Mouse (Mus musculus): ENCODE measurements around the gene Aqp8. TPM values are rescaled to one million over a fixed set of nuclear protein-coding genes. Genes with fewer than 3 reads are reported as not detected.

Aqp8 gene
- total RNA-seq, 2 experiments from 2014 or later: 3.9 to 9.3 TPM

GRCm38 (mm10) chr7:123487703-123488102, 25.6 kb downstream of the Aqp8 start:
- DNase-seq: no peak

DNA sequence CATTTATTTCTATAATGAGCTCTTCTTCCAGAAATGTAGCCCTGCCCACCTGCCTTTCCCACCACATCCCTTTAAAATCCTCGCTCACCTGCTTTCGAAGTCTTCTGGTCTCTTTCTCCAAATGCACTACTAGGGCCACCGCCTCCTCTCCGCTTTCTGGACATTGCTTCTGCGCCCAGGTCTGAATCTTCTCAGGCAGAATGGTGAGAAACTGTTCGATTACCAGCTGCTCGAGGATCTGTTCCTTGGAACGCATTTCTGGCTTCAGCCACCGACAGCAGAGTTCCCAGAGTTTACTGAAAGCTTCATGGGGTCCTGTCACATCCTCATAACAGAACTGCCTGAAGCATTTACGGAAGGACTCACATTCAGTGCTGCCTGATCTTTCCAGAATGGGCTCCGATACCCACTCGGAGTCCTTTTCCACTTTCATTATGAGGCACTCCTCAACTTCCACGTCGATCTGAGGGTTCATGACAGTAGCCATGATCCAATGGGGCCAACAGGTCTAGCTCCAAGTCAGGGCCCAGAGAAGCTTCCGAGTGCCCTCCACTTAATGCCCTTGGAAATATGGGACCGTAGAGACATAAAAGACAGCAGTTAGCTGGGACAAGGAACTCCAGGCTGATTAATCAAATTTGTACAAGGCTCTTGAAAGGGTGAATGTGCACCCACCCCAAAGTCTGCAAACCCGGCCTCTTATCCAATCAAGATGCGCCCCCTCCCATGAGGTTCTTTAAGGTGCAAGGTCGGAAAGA, 37.6 kb downstream of the Aqp8 start:
- DNase-seq: peak; percentile 2

DNA sequence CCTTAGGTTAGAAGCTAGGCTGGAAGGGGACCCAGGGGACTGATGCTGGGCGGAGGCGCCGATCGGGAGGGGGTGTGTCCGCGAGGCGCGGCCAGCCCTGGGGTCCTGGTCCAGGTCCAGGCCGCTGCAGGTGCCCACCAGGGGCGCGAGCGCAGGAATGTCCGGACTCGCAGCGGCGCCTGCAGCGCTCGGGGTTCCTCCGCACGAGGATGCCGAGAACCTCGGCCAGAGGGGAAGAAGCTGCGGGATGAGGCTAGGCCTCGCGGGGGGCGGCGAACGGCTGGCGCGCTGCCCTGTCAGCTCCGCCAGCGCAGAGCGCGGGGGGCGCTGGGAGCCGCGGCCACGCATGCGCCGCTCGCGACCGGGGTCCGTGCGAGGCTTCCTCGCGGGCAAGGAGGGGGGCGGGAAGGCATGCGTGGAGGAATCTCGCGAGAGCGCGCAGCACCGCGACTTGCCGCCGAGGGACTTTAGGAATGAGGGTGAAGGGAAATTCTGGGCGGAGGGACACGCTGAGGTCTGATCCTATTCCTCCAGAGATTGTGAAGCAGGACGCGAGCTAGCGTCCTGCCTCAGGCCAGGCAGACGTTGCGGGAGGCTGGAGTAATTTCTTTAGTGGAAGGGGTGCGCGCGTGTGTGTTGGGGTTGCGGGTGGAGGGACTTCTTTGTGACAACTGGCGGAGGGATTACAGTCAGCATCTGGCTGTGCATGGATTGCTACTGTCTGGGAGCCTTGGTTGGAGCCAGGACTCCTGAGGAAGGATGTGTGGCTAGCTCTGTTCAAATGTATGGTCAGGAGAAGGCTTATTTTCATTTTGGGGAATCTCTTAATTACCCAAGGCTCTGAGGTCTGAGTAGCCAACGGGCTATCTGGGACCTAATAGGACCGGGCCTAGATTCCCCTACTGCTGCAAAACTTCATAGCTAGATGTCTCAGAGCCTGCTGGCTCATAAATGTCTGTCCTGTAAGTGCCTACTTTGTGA, 38.4 kb downstream of the Aqp8 start, which contains the start of gene Zkscan2:
TSS of gene Zkscan2 (minus strand) at position 211 of the 981 bp plus-strand sequence.
- DNase-seq: peak; percentile 82

DNA sequence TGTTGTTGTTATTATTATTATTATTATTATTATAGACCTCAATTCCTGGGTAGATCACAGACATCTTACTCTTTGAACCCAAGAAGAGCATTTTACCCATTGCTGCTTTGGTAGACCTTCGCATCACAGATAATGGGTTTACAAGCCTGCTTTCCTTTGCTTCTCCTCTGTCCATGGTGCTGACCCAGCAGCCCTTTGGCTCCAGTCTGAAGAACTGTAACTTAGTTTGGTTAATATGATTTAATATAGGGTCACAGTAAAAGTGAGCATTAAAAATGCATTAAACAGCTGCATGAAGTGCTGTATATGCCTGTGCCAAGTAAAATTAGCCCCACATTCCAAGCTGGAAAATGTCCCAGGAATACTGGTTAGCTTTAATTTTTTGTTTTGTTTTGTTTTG, 41.3 kb downstream of the Aqp8 start:
- DNase-seq: peak; percentile 78

- DNase-seq: no peak
These were observed 45.9 kb downstream of the Aqp8 start for GRCm38 (mm10) chr7:123507946-123508345.

Other genes with a start within 250 kb of the Aqp8 start
- gene Slc5a11, start 247.5 kb upstream of the Aqp8 start, total RNA-seq (2021): not detected
- gene Lcmt1, start 92.5 kb upstream of the Aqp8 start, total RNA-seq (2021): 10 to 100 TPM; 26.6 to 30.2 TPM
- 10 to 100 TPM; 33.6 to 40.6 TPM for gene Arhgap17, start 92.4 kb upstream of the Aqp8 start, total RNA-seq (2021)
- 1 to 10 TPM; 1.2 to 2.8 TPM for gene Zkscan2, start 38.2 kb downstream of the Aqp8 start, total RNA-seq (2021)

All from adrenal gland, postnatal 10 days (tissue).